Mouse (Mus musculus): Measurements from ENCODE around the gene Emp2.
"Not testable (repeated sequence)": the region's sequence is repeated elsewhere in the genome, so short reads cannot be mapped to it uniquely, and the experiment has no call there.

The Emp2 gene

GRCm38 (mm10) chr16:10317197-10317544, 3.4 kb upstream of the Emp2 start:
- DNase-seq (ENCODE audit: low read depth), result no peak

- no peak for DNase-seq (ENCODE audit: low read depth)
Observed at GRCm38 (mm10) chr16:10316493-10317196, 2.9 kb upstream of the Emp2 start.

GRCm38 (mm10) chr16:10313226-10313625, 542 bp downstream of the Emp2 start:
- no peak for DNase-seq (ENCODE audit: low read depth)

GRCm38 (mm10) chr16:10311989-10312388, 1.8 kb downstream of the Emp2 start:
- DNase-seq (ENCODE audit: low read depth), result no peak

- no peak for DNase-seq (ENCODE audit: low read depth)
Observed at GRCm38 (mm10) chr16:10311086-10311485, 2.7 kb downstream of the Emp2 start.

- no peak for DNase-seq (ENCODE audit: low read depth)
Observed at GRCm38 (mm10) chr16:10310507-10310906, 3.3 kb downstream of the Emp2 start.

GRCm38 (mm10) chr16:10307351-10307750, 6.4 kb downstream of the Emp2 start:
- DNase-seq (ENCODE audit: low read depth), result no peak

- no peak for DNase-seq (ENCODE audit: low read depth)
Observed at GRCm38 (mm10) chr16:10306101-10306500, 7.7 kb downstream of the Emp2 start.

- DNase-seq (ENCODE audit: low read depth), result no peak
Observed at GRCm38 (mm10) chr16:10301337-10301736, 12.4 kb downstream of the Emp2 start.

GRCm38 (mm10) chr16:10300231-10301186, 13.3 kb downstream of the Emp2 start:
- no peak for DNase-seq (ENCODE audit: low read depth)

GRCm38 (mm10) chr16:10299637-10300036, 14.1 kb downstream of the Emp2 start:
- no peak for DNase-seq (ENCODE audit: low read depth)

GRCm38 (mm10) chr16:10297696-10298644, 15.8 kb downstream of the Emp2 start:
- no peak for DNase-seq (ENCODE audit: low read depth)

GRCm38 (mm10) chr16:10288115-10288514, 25.7 kb downstream of the Emp2 start:
- no peak for DNase-seq (ENCODE audit: low read depth)

GRCm38 (mm10) chr16:10286513-10287268, 27.1 kb downstream of the Emp2 start:
- no peak for DNase-seq (ENCODE audit: low read depth)

- DNase-seq (ENCODE audit: low read depth), result no peak
Observed at GRCm38 (mm10) chr16:10281890-10282289, 31.9 kb downstream of the Emp2 start.

GRCm38 (mm10) chr16:10280286-10280951, 33.3 kb downstream of the Emp2 start:
- DNase-seq (ENCODE audit: low read depth), result peak; percentile 42

- not testable (repeated sequence) for DNase-seq (ENCODE audit: low read depth)
Observed at GRCm38 (mm10) chr16:10276778-10277177, 37.0 kb downstream of the Emp2 start.

- DNase-seq (ENCODE audit: low read depth), result no peak
Observed at GRCm38 (mm10) chr16:10274465-10274864, 39.3 kb downstream of the Emp2 start.

- DNase-seq (ENCODE audit: low read depth), result peak; percentile 40
Observed at GRCm38 (mm10) chr16:10272256-10272655, 41.5 kb downstream of the Emp2 start.

- no peak for DNase-seq (ENCODE audit: low read depth)
Observed at GRCm38 (mm10) chr16:10253993-10254392, 59.8 kb downstream of the Emp2 start.

- DNase-seq (ENCODE audit: low read depth), result no peak
Observed at GRCm38 (mm10) chr16:10236601-10237000, 77.2 kb downstream of the Emp2 start.
